Mouse (Mus musculus) lung, embryonic 14.5 days (tissue): ENCODE measurements around the gene Rapgef2. TPM values are rescaled to one million over a fixed set of nuclear protein-coding genes. Genes with fewer than 3 reads are reported as not detected.
A peak's percentile ranks its signal among the peaks of the same experiment; 100 is the strongest.

Source experiments
- ATAC-seq: fragments of 200-750 bp; cut with Nextera tagmentation; 2 replicates; pipeline ENCODE4 v1.8.0; 2017; ENCODE audit warnings: mild to moderate bottlenecking, moderate TSS enrichment, moderate library complexity; ENCODE audit not compliant: insufficient read depth
- DNase-seq: peaks from one replicate; pipeline ENCODE4 v3.0.0-alpha.2; 2015
- H3K27ac ChIP-seq: fragments of 300-500 bp; sonication (generic); 2 replicates; pipeline ENCODE4 v1.5.1; 2014; ENCODE audit warnings: low read depth, mild to moderate bottlenecking, moderate library complexity
- H3K27me3 ChIP-seq: fragments of 300-500 bp; sonication (generic); 2 replicates; pipeline ENCODE4 v1.6.1; 2014; ENCODE audit warnings: low read length, control low read depth; ENCODE audit not compliant: insufficient read depth
- H3K36me3 ChIP-seq: fragments of 300-500 bp; sonication (generic); 2 replicates; pipeline ENCODE4 v1.6.1; 2014; ENCODE audit warnings: control low read depth; ENCODE audit not compliant: insufficient read depth
- H3K4me1 ChIP-seq: fragments of 300-500 bp; sonication (generic); 2 replicates; pipeline ENCODE4 v1.6.1; 2014; ENCODE audit warnings: antibody characterized with exemption, control low read depth; ENCODE audit not compliant: insufficient read depth
- H3K4me2 ChIP-seq: fragments of 300-500 bp; sonication (generic); 2 replicates; pipeline ENCODE4 v1.6.1; 2014; ENCODE audit warnings: mild to moderate bottlenecking
- H3K4me3 ChIP-seq: fragments of 300-500 bp; sonication (generic); 2 replicates; pipeline ENCODE4 v1.5.1; 2014; ENCODE audit warnings: low read depth, low read length
- H3K9ac ChIP-seq: fragments of 300-500 bp; sonication (generic); 2 replicates; pipeline ENCODE4 v1.6.1; 2014
- H3K9me3 ChIP-seq: fragments of 300-500 bp; sonication (generic); 2 replicates; pipeline ENCODE4 v1.6.1; 2016; ENCODE audit warnings: low read depth, low read length, control low read depth
- CTCF ChIP-seq: IDR thresholded peaks from 2 replicates; pipeline ENCODE4 v1.5.1; 2016; ENCODE audit warnings: antibody characterized with exemption, low read depth
- WGBS: fragments of 180-500 bp; shearing (Covaris S2); extraction: QIAGEN DNeasy Blood & Tissue Kit; methylation state at CpG from one replicate; pipeline ENCODE4 v1.1.7; 2014; 5-methylcytosine and 5-hydroxymethylcytosine counted together
- polyA plus RNA-seq: library from polyadenylated mRNA; unstranded; fragments of >200 nt; fragmentation: Nextera tagmentation; extraction: Ambion mirVana; gene quantifications from 2 replicates; pipeline ENCODE4 v1.2.1, GENCODE M21; 2014

Gene Rapgef2
- polyA plus RNA-seq, 1 experiment from 2014 or later = 10.1 TPM

- no peak overlapping the region for H3K9ac ChIP-seq
- H3K4me1 ChIP-seq = no peaks in the 10 kb centered on the region; the same call in 1 of the 2 replicates
- H3K4me3 ChIP-seq = no peak overlapping the region
- no peak for TF ChIP-seq CTCF
- H3K27me3 ChIP-seq = no peaks in the 10 kb centered on the region
- ATAC-seq = no peak
- H3K36me3 ChIP-seq = no peaks in the 10 kb centered on the region
- no peak overlapping the region for H3K4me2 ChIP-seq
- no peak for DNase-seq
- H3K27ac ChIP-seq = no peak overlapping the region
- no peaks in the 10 kb centered on the region for H3K9me3 ChIP-seq
Measured at GRCm38 (mm10) chr3:79311895-79312294, 25.6 kb upstream of the Rapgef2 start.

- no peak for TF ChIP-seq CTCF
- Histone ChIP-seq H3K9me3 (no peaks in the 10 kb centered on the region), H3K4me1 (no peaks in the 10 kb centered on the region; the same call in 1 of the 2 replicates), H3K27me3 (no peaks in the 10 kb centered on the region), H3K36me3 (no peaks in the 10 kb centered on the region), H3K4me2 (no peak overlapping the region), H3K9ac (no peak overlapping the region), H3K4me3 (no peak overlapping the region), H3K27ac (no peak overlapping the region)
- no peak for DNase-seq
- WGBS = 77% methylated on average over 7 of the region's 7 CpGs
- no peak for ATAC-seq
Measured at GRCm38 (mm10) chr3:79310184-79310583, 23.9 kb upstream of the Rapgef2 start.

DNA sequence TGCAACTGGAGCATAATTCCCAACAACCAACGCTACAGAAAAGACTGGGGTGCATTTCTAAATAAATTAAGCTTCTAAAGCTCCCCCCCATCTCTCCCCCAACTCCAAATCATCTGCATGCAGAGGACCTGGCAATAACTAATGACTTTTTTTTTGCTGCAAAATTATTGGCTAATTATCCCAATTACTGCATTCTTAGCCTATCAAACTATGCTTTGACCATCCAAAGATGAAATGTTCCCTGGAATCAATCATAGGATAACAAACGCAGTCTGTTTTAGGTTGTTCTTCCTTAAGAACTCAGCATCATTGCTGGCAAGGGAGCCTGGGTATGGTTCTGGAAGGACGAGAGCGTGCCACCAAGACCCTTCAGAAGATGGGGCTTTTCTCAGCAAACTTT, 22.3 kb upstream of the Rapgef2 start:
- Histone ChIP-seq H3K27ac (no peak overlapping the region), H3K4me2 (no peak overlapping the region), H3K27me3 (no peaks in the 10 kb centered on the region), H3K9ac (no peak overlapping the region), H3K4me1 (no peaks in the 10 kb centered on the region; the same call in 1 of the 2 replicates), H3K4me3 (no peak overlapping the region), H3K9me3 (no peaks in the 10 kb centered on the region), H3K36me3 (no peaks in the 10 kb centered on the region)
- TF ChIP-seq CTCF = no peak
- ATAC-seq (no peak), DNase-seq (no peak)
- 86% methylated on average over 4 of the region's 4 CpGs for WGBS

DNA sequence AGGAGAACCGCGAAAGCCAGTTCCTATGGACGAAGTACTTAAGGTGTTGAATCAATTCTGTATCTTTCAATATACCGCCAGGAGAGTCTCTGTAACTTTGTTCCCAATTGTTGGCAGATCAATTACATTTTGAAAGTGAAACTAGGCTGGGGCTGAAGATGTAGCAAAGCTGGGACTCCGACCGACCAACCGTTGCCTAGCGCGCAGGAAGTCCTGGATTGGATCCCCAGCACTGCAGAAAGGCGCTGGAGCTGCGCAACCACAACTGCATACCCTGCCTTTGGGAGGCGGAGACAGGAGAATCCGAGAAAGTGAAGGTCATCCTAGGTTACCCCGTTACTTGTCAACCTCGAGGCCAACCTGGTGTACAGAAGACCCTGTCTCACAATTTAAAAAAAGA, 13.1 kb upstream of the Rapgef2 start:
- ATAC-seq (no peak), DNase-seq (no peak)
- H3K9me3 ChIP-seq = no peaks in the 10 kb centered on the region
- 77% methylated on average over 15 of the region's 15 CpGs for WGBS
- H3K4me3 ChIP-seq = no peak overlapping the region
- no peaks in the 10 kb centered on the region; the same call in 1 of the 2 replicates for H3K4me1 ChIP-seq
- no peak overlapping the region for H3K27ac ChIP-seq
- H3K4me2 ChIP-seq = no peak overlapping the region
- H3K27me3 ChIP-seq = no peaks in the 10 kb centered on the region
- no peak overlapping the region for H3K9ac ChIP-seq
- no peaks in the 10 kb centered on the region for H3K36me3 ChIP-seq
- TF ChIP-seq CTCF = no peak

GRCm38 (mm10) chr3:79297281-79297680, 11.0 kb upstream of the Rapgef2 start:
- WGBS = 73% methylated on average over 4 of the region's 4 CpGs
- DNase-seq = no peak
- Histone ChIP-seq H3K36me3 (no peaks in the 10 kb centered on the region), H3K4me3 (no peak overlapping the region), H3K27me3 (no peaks in the 10 kb centered on the region), H3K4me1 (no peaks in the 10 kb centered on the region; the same call in 1 of the 2 replicates), H3K9ac (no peak overlapping the region), H3K27ac (no peak overlapping the region), H3K9me3 (no peaks in the 10 kb centered on the region), H3K4me2 (no peak overlapping the region)
- no peak for ATAC-seq
- no peak for TF ChIP-seq CTCF

DNA sequence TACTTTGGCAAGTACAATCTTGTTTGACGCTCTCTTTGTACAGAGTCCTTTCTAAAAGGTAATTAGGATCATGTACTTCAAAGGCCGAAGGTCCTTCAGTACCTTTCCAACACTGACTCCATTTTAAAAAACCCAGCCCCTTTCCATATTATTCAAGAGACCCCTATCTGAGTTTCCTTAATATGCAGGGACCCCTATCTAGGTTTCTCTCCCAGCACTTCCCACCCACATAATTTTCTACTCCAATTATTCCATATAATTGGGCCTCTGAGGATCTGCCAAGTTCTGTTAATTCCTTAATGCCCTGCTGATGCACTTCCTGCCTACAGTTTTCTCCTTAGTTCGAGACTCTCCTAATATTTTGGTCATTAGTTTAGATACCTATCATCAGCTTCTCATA, 10.3 kb upstream of the Rapgef2 start:
- WGBS = 78% methylated on average over 3 of the region's 3 CpGs
- Histone ChIP-seq H3K9ac (no peak overlapping the region), H3K4me2 (no peak overlapping the region), H3K9me3 (no peaks in the 10 kb centered on the region), H3K27ac (no peak overlapping the region), H3K27me3 (no peaks in the 10 kb centered on the region), H3K36me3 (no peaks in the 10 kb centered on the region), H3K4me3 (no peak overlapping the region), H3K4me1 (no peaks in the 10 kb centered on the region; the same call in 1 of the 2 replicates)
- TF ChIP-seq CTCF = no peak
- ATAC-seq (no peak), DNase-seq (no peak)

DNA sequence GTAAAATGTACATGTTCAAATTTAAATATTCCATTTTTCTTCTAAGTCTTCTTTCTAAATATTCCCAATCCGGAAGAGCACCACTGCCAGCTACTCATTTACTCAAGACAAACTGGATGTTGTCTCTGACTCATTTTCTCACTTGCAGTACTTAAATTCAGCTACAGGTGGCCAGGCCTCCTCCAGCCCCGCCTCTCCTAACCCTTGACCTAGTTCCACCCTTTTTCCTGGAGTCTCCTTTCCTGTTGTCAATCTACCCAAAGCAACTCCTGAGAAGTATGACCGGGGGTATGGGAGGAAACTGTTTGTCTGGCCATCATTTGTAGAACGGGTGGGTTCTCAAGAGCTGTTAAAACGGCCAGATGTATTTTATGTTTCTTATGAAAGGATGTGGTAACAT, 9.7 kb upstream of the Rapgef2 start:
- peak; percentile 17; the same call in 1 of the 2 replicates for TF ChIP-seq CTCF
- H3K4me3 ChIP-seq = no peak overlapping the region
- no peaks in the 10 kb centered on the region; the same call in 1 of the 2 replicates for H3K4me1 ChIP-seq
- H3K36me3 ChIP-seq = no peaks in the 10 kb centered on the region
- H3K4me2 ChIP-seq = no peak overlapping the region
- no peak for ATAC-seq
- H3K27ac ChIP-seq = no peak overlapping the region
- H3K27me3 ChIP-seq = no peaks in the 10 kb centered on the region
- no peaks in the 10 kb centered on the region for H3K9me3 ChIP-seq
- H3K9ac ChIP-seq = no peak overlapping the region
- no peak for DNase-seq
- 59% methylated on average over 5 of the region's 5 CpGs for WGBS

- no peak overlapping the region for H3K4me3 ChIP-seq
- H3K4me1 ChIP-seq = no peaks in the 10 kb centered on the region; the same call in 1 of the 2 replicates
- no peaks in the 10 kb centered on the region for H3K36me3 ChIP-seq
- H3K9me3 ChIP-seq = no peaks in the 10 kb centered on the region
- H3K4me2 ChIP-seq = no peak overlapping the region
- no peaks in the 10 kb centered on the region for H3K27me3 ChIP-seq
- 48% methylated on average over 3 of the region's 3 CpGs for WGBS
- DNase-seq (peak; percentile 42), ATAC-seq (no peak)
- peak overlapping the region; percentile 16; the same call in 1 of the 2 replicates for H3K27ac ChIP-seq
- H3K9ac ChIP-seq = no peak overlapping the region
- no peak for TF ChIP-seq CTCF
Measured at GRCm38 (mm10) chr3:79294701-79295100, 8.4 kb upstream of the Rapgef2 start.
